Mouse (Mus musculus) C2C12 (cell line): Measurements from ENCODE around the gene Tubgcp3.

Experiments
- CEBPB ChIP-seq: IDR thresholded peaks from one replicate; pipeline ENCODE4 v1.6.1; 2011; ENCODE audit warnings: low read depth, mild to moderate bottlenecking, control low read depth, moderate library complexity
- USF1 ChIP-seq: IDR thresholded peaks from one replicate; pipeline ENCODE4 v1.6.1; 2011; ENCODE audit warnings: low read depth, mild to moderate bottlenecking, control low read depth, moderate library complexity

DNA sequence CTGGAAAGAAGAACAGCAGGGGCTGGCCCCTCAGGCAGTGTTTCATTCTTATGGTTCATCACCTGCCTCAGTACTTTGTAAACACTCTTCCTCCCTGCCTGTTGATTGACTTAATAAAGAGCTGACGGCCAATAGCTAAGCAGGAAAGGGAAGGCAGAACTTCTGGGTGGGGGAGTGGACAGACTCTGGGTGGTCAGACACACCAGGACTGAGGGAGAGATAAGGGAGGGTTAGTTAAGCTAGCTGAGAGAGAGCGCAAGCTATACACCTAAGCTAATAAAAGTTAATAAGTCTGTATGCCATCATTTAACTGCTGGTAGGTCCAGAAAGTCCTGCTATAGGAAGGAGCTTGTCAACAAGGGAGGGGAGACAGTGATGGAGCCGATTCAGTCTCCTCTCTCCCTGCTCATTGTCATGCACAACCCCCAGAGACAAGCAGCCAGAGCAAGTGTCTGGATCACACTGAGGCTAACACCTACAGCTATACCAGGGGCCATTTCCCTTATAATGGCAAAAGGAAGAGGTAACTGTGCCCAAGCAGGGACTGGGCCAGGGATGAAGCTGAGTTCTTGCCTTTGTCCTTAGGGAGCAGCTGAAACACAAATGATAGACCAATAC, 26.7 kb upstream of the Tubgcp3 start:
- TF ChIP-seq USF1 (no peak), CEBPB (no peak)
